Mouse (Mus musculus): ENCODE results near the gene Lrrc20. TPM values are rescaled to one million over a fixed set of nuclear protein-coding genes. Genes with fewer than 3 reads are reported as not detected.

The Lrrc20 gene
- polyA plus RNA-seq, 1 experiment from 2014 or later = 12.6 TPM

DNA sequence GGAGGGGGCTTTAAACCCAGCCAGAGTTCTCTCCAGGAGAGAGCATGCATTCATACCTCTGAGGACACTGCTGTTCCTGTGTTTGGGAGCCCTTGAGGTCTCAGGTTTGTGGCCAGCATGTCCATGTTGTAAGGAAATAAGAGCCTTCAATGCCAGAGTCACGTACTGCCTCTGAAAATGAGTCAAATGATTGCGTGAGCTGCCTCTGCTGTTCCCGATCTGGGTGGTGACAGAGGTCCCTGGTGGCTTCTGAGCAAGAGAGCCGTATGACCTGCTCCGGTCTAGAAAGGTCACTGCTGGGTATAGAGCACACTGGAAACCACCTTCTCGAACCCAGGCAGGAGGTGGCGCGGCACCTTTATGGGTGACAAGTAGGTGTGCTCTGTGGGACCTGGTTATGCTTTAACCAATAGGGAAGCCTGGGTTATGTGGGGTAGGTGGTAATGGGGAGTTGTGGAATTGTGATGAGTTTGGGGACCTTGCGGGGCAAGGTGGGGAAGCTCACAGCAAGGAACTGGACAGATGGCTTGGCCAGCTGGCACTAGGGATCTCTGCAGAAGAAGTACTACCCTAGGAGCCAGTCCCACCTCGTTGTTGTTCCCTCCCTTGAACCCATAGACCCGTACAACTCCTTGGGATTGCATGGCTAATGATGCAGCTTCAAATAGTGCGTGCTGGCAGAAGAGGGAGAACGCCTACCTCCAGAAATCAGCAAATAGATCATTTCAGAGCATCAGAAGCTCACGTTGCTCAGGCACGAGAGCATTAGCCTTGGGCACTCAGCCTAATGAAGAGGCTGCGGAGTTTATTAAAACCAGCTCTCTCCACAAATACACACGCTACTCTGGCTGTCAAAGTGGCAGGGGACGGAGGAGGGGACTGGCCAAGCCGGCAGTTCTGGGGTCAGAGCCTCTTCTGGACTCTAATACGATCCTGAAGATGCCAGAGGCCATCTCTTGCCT lies 24.2 kb downstream of the Lrrc20 start:
- no peak overlapping the region for H3K9ac ChIP-seq
- H3K4me2 ChIP-seq (replicated peaks) = no peak overlapping the region
- H3K4me3 ChIP-seq = no peak overlapping the region
- no peaks in the 10 kb centered on the region for H3K9me3 ChIP-seq
- H3K27ac ChIP-seq = no peak overlapping the region
- ATAC-seq (ENCODE audit: low FRiP score, low read depth) = no peak
- no peaks in the 10 kb centered on the region for H3K27me3 ChIP-seq (replicated peaks)
- peaks cover 3% of the 10 kb centered on the region; the same call in 1 of the 2 replicates for H3K4me1 ChIP-seq
- no peaks in the 10 kb centered on the region for H3K36me3 ChIP-seq
- WGBS = 84% methylated on average over 20 of the region's 20 CpGs

- no peaks in the 10 kb centered on the region for H3K36me3 ChIP-seq
- no peak overlapping the region for H3K4me2 ChIP-seq (replicated peaks)
- no peak for ATAC-seq (ENCODE audit: low FRiP score, low read depth)
- 64% methylated on average over 7 of the region's 7 CpGs for WGBS
- no peaks in the 10 kb centered on the region for H3K27me3 ChIP-seq (replicated peaks)
- 0 out of 2 replicates have a peak, but pooled peaks cover 3% of the 10 kb centered on the region for H3K4me1 ChIP-seq
- H3K9me3 ChIP-seq = no peaks in the 10 kb centered on the region
- no peak overlapping the region for H3K4me3 ChIP-seq
- no peak overlapping the region for H3K27ac ChIP-seq
- no peak overlapping the region for H3K9ac ChIP-seq
Observed at GRCm38 (mm10) chr10:61500756-61501155, 25.2 kb downstream of the Lrrc20 start.

GRCm38 (mm10) chr10:61504073-61504472 lies 28.5 kb downstream of the Lrrc20 start:
- no peak overlapping the region for H3K27ac ChIP-seq
- WGBS = 93% methylated on average over 2 of the region's 2 CpGs

DNA sequence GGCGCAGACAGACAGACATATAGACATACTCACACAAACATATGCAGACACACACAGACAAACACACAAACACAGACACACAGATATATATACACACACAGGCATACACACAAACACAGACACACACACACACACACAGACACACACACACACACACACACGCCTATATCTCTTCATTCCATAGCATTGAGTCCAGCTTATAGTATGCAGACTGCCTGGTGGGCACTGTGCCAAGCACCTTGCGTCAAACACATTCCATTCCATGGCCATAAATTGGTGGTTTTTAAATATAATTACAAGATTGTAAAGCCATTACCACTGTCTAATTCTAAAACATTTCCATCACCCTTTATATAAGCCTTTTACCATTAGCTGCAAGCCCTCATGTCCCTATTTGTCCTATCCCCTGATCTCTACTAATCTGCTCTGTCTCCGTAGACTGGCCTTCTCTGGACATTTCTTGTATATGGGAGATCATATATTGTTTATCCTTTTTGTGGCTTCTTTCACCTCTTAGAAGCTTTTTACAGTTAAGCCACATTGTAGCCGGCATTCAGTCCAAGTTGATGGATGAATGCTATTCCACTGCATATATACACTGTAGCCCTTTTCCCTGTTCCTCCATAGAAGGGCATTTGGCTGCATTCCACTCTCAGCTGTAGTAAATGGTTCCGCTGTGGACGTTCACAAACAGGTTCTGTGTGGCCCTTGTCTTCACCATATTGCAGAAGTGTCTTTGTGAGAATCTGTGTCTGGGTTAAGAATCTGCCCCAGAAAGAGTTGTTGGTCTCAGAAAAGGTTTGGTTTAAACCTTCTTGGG lies 31.0 kb downstream of the Lrrc20 start:
- Histone ChIP-seq H3K36me3 (no peaks in the 10 kb centered on the region), H3K4me2 (replicated peaks) (no peak overlapping the region), H3K9me3 (no peaks in the 10 kb centered on the region), H3K27ac (no peak overlapping the region), H3K4me3 (no peak overlapping the region), H3K4me1 (no peaks in the 10 kb centered on the region), H3K9ac (no peak overlapping the region), H3K27me3 (replicated peaks) (no peaks in the 10 kb centered on the region)
- WGBS = 89% methylated on average over 7 of the region's 7 CpGs
- no peak for ATAC-seq (ENCODE audit: low FRiP score, low read depth)

More at GRCm38 (mm10) chr10:61504073-61504472, 28.5 kb downstream of the Lrrc20 start:
- ATAC-seq (ENCODE audit: low FRiP score, low read depth) = no peak
- Histone ChIP-seq H3K27me3 (replicated peaks) (no peaks in the 10 kb centered on the region), H3K36me3 (no peaks in the 10 kb centered on the region), H3K9ac (no peak overlapping the region), H3K4me2 (replicated peaks) (no peak overlapping the region), H3K4me3 (no peak overlapping the region), H3K9me3 (no peaks in the 10 kb centered on the region), H3K4me1 (no peaks in the 10 kb centered on the region)

GRCm38 (mm10) chr10:61509873-61510272 lies 34.3 kb downstream of the Lrrc20 start:
- Histone ChIP-seq H3K27ac (no peak overlapping the region), H3K9me3 (no peaks in the 10 kb centered on the region), H3K9ac (no peak overlapping the region), H3K4me2 (replicated peaks) (no peak overlapping the region), H3K4me1 (no peaks in the 10 kb centered on the region), H3K4me3 (no peak overlapping the region), H3K27me3 (replicated peaks) (no peaks in the 10 kb centered on the region), H3K36me3 (no peaks in the 10 kb centered on the region)
- ATAC-seq (ENCODE audit: low FRiP score, low read depth) = no peak
- 91% methylated on average over 5 of the region's 5 CpGs for WGBS

DNA sequence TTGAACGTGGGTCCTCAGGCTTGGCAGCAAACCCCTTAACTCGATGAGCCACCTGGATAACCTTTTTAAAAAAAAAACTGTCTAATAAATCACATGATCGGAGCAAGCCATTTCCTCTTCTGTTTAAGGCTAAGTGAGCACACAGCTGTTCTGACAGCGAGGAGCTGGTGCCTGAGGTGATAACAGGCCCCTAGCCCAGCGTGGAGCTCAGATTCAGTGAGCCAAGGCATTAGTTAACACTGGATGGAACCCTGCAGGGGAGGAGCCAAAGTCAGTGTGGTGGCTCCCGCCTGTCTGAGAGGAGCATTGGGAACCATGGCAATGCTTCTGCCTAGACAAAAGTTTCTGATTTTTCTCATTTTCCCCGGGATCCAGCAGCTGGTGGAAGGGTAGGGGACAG lies 35.2 kb downstream of the Lrrc20 start:
- Histone ChIP-seq H3K27ac (no peak overlapping the region), H3K9ac (no peak overlapping the region), H3K4me2 (replicated peaks) (no peak overlapping the region), H3K4me1 (no peaks in the 10 kb centered on the region), H3K9me3 (no peaks in the 10 kb centered on the region), H3K36me3 (no peaks in the 10 kb centered on the region), H3K4me3 (no peak overlapping the region), H3K27me3 (replicated peaks) (no peaks in the 10 kb centered on the region)
- ATAC-seq (ENCODE audit: low FRiP score, low read depth) = no peak
- 28% methylated on average over 7 of the region's 7 CpGs for WGBS

DNA sequence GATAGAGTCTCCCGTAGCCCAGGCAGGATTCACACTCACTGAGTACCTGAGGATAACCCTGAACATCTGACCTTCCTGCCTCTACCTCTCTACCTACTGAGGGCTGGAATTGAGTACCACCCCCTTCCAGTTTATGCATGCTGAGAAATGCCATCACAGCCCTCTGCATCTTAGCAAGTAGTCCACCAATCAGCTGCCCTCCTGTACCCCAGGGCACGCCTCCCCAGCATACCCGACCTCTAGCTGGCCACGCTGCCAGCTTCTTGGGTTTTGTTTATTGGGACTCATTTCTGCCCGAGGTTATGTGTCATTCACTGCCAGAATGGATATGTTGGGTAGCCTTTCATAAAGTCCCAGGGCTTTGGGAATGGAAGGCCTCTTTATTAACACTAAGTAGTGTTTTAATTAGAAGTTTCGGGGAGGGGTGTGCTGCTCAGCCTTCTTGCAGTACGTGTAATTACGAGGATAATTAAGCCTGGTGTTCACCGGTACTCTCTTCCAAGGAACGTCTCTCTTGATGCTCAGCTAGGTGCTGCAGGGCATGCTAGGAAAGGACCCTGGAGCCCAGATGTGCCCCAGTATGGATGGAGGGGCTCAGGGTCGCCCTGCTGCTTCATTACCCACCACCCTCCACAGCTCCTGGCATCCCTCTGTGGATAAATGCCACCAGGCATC lies 36.8 kb downstream of the Lrrc20 start:
- H3K4me2 ChIP-seq (replicated peaks) = no peak overlapping the region
- no peaks in the 10 kb centered on the region for H3K9me3 ChIP-seq
- no peaks in the 10 kb centered on the region for H3K36me3 ChIP-seq
- H3K27ac ChIP-seq = no peak overlapping the region
- no peak overlapping the region for H3K9ac ChIP-seq
- ATAC-seq (ENCODE audit: low FRiP score, low read depth) = no peak
- H3K4me1 ChIP-seq = peaks cover under 1% of the 10 kb centered on the region; the same call in 1 of the 2 replicates
- no peaks in the 10 kb centered on the region for H3K27me3 ChIP-seq (replicated peaks)
- no peak overlapping the region for H3K4me3 ChIP-seq
- WGBS = 67% methylated on average over 11 of the region's 11 CpGs

DNA sequence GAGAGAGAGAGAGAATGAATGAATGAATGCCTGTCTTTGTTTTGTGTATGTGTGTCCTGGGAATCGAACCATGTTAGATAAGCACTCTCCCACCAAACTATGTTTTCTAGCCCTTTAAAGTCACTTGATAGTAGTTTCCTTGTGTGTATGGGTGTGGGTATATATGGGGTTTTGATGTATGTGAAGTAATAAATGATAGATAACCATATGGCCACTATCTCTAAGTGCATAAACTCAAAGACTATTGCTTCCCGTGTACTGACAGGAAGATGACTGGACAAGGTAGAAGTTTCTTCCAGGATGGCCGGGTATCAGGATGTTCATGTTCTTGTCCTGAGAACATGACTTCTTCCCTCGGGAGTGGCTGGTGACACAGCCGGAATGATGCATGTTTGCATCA lies 41.3 kb downstream of the Lrrc20 start:
- Histone ChIP-seq H3K9ac (no peak overlapping the region), H3K4me2 (replicated peaks) (no peak overlapping the region), H3K4me1 (peaks cover 6% of the 10 kb centered on the region; the same call in 1 of the 2 replicates), H3K36me3 (no peaks in the 10 kb centered on the region), H3K9me3 (no peaks in the 10 kb centered on the region), H3K27me3 (replicated peaks) (no peaks in the 10 kb centered on the region), H3K27ac (no peak overlapping the region), H3K4me3 (no peak overlapping the region)
- ATAC-seq (ENCODE audit: low FRiP score, low read depth) = no peak
- 83% methylated on average over 5 of the region's 5 CpGs for WGBS

- H3K9me3 ChIP-seq = no peaks in the 10 kb centered on the region
- H3K4me2 ChIP-seq (replicated peaks) = no peak overlapping the region
- ATAC-seq (ENCODE audit: low FRiP score, low read depth) = no peak
- no peak overlapping the region for H3K27ac ChIP-seq
- no peaks in the 10 kb centered on the region for H3K36me3 ChIP-seq
- peaks cover 6% of the 10 kb centered on the region; the same call in 1 of the 2 replicates for H3K4me1 ChIP-seq
- WGBS = 53% methylated on average over 12 of the region's 12 CpGs
- H3K27me3 ChIP-seq (replicated peaks) = no peaks in the 10 kb centered on the region
- no peak overlapping the region for H3K9ac ChIP-seq
- no peak overlapping the region for H3K4me3 ChIP-seq
Observed at GRCm38 (mm10) chr10:61517296-61518071, 41.9 kb downstream of the Lrrc20 start.

DNA sequence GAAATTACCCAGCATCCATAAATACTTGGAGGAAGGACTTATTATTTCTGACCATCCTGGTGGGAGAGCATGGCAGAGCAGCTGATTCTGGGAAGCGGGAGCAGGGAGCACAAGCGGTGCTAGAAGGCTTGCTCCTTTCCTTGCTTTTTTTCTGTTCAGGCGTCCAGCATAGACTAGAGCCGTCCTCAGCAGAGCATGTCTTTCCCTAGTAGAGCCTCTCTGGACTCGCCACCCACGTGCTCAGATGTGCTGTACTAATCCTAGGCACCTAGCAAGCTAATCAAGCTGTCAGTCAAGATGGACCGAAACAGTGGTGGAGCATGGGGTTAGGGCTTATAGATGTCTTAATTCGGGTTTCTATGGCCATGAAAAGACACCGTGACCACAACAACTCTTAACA lies 42.7 kb downstream of the Lrrc20 start:
- no peak for ATAC-seq (ENCODE audit: low FRiP score, low read depth)
- H3K4me2 ChIP-seq (replicated peaks) = no peak overlapping the region

DNA sequence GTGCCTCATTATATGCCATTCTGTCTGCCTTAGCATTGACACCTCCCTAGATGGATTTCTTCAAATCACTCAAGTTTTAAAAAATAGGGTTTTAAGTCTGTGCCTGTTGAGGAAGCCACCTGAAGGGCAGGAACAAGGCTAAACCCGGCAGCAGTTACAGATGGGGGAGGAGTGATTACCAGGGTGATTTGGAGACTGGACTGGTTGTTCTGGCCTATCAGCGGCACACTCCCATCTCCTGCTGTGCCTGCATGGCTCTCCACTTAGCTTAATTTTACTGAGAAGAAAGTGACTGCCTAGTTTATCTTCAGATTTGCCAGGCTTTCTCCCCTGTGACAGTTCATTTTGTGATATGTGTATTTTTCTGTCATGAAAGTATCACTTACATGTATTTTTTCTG lies 43.9 kb downstream of the Lrrc20 start:
- Histone ChIP-seq H3K27ac (no peak overlapping the region), H3K9me3 (no peaks in the 10 kb centered on the region), H3K4me1 (peaks cover 6% of the 10 kb centered on the region; the same call in 1 of the 2 replicates), H3K4me2 (replicated peaks) (no peak overlapping the region), H3K9ac (no peak overlapping the region), H3K4me3 (no peak overlapping the region), H3K27me3 (replicated peaks) (no peaks in the 10 kb centered on the region), H3K36me3 (no peaks in the 10 kb centered on the region)
- 41% methylated on average over 2 of the region's 2 CpGs for WGBS
- ATAC-seq (ENCODE audit: low FRiP score, low read depth) = no peak

More for the DNA sequence above, 42.7 kb downstream of the Lrrc20 start:
- H3K4me3 ChIP-seq = no peak overlapping the region
- no peak overlapping the region for H3K27ac ChIP-seq
- no peaks in the 10 kb centered on the region for H3K9me3 ChIP-seq
- 89% methylated on average over 9 of the region's 9 CpGs for WGBS
- H3K36me3 ChIP-seq = no peaks in the 10 kb centered on the region
- H3K9ac ChIP-seq = no peak overlapping the region
- no peaks in the 10 kb centered on the region for H3K27me3 ChIP-seq (replicated peaks)
- H3K4me1 ChIP-seq = peaks cover 6% of the 10 kb centered on the region; the same call in 1 of the 2 replicates

Measured in neural tube, embryonic 12.5 days (tissue).